Mouse (Mus musculus): ENCODE measurements around the gene Clpb. TPM values are rescaled to one million over a fixed set of nuclear protein-coding genes. Genes with fewer than 3 reads are reported as not detected.

Clpb gene
- polyA plus RNA-seq, 1 experiment from 2014 or later: 40.2 TPM

DNA sequence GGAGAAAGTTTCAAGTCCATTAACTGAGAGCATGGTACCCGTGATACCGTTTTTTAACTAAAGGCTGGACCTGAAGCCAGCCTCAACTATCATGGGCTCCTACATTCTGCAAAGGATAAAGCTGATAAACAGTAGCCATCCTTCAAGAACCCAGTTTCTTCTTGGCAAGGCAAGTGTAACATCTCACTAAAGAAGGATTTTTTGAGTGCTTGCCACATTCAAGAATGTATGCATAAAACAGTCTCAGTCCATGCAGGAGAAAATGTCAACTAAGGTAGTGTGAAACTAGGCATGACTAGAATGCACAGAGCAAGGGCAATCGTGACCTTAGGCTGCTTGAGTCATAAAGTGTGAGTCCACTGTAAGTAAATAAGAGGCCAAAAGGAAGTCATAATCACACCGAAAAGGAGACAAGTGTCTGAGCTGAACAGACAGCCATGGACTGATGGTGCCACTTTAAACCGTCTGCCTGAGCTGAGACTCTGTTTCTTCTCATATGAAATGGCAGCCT lies 51.7 kb downstream of the Clpb start:
- Histone ChIP-seq H3K9me3 (ENCODE audit: control insufficient read depth, low read length) (no peaks in the 10 kb centered on the region), H3K36me3 (ENCODE audit: control insufficient read depth, insufficient read depth, low read length) (no peaks in the 10 kb centered on the region), H3K9ac (ENCODE audit: low read length) (no peak overlapping the region), H3K27ac (replicated peaks) (no peak overlapping the region), H3K4me1 (replicated peaks; ENCODE audit: control insufficient read depth, insufficient read depth) (no peaks in the 10 kb centered on the region), H3K4me2 (replicated peaks; ENCODE audit: low read depth) (no peak overlapping the region), H3K4me3 (ENCODE audit: low read depth, low read length) (no peak overlapping the region), H3K27me3 (ENCODE audit: control insufficient read depth, insufficient read depth, low read length) (no peaks in the 10 kb centered on the region)
- DNase-seq (ENCODE audit: low spot score): no peak
- 69% methylated on average over 5 of the region's 5 CpGs for WGBS
- ATAC-seq (ENCODE audit: low FRiP score, low TSS enrichment): peak; percentile 73
- TF ChIP-seq EP300 (optimal IDR thresholded peaks at IDR 0.05) (no peak), CTCF (IDR thresholded peaks at IDR 0.05; ENCODE audit: low read depth) (no peak)

DNA sequence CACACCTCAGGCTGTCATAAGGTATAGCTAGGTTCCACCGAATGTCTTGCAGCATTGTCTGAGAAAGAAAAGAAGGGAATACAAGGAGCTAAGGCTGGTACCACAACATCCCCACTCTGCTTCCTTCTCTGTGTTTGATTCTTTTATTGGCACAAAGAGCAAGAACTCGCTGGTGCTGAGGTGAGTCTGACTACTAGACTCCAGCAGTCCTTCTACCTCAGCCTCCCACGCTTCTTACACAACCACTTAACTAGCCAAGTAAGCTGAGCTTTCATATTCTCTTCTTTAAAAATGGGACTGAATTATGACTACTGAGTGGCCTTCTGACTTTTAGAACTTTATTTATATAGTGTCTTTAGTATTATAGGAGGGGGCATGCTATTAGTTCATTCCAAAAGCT lies 56.9 kb downstream of the Clpb start:
- H3K4me1 ChIP-seq (replicated peaks; ENCODE audit: control insufficient read depth, insufficient read depth): no peaks in the 10 kb centered on the region
- 72% methylated on average over 3 of the region's 3 CpGs for WGBS

DNA sequence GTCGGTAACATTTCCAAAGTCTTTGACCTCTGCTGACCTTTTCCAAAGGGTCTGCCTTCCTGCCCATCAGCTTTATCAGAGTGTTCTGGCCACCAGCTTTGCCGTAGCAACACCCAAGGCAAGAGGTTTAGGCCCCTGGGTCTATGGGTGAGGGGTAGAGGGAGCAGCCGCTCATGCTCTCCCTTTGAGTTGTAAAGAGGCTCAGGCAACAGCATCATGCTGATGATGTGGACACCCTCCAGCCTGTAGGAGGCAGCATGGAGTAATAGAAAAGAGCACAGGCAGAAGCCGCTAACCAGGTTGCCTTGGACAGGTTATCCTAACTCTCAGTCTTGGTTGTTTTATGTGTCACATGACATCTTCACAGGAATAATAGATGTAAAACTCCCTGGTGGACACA lies 61.6 kb downstream of the Clpb start:
- no peaks in the 10 kb centered on the region for H3K9me3 ChIP-seq (ENCODE audit: control insufficient read depth, low read length)
- no peak overlapping the region for H3K9ac ChIP-seq (ENCODE audit: low read length)
- DNase-seq (ENCODE audit: low spot score): peak; percentile 56
- H3K36me3 ChIP-seq (ENCODE audit: control insufficient read depth, insufficient read depth, low read length): no peaks in the 10 kb centered on the region
- 80% methylated on average over 4 of the region's 4 CpGs for WGBS
- no peaks in the 10 kb centered on the region for H3K4me1 ChIP-seq (replicated peaks; ENCODE audit: control insufficient read depth, insufficient read depth)
- H3K27ac ChIP-seq (replicated peaks): no peak overlapping the region
- no peak for TF ChIP-seq EP300 (optimal IDR thresholded peaks at IDR 0.05)
- peak; percentile 74 for TF ChIP-seq CTCF (IDR thresholded peaks at IDR 0.05; ENCODE audit: low read depth)
- no peaks in the 10 kb centered on the region for H3K27me3 ChIP-seq (ENCODE audit: control insufficient read depth, insufficient read depth, low read length)
- ATAC-seq (ENCODE audit: low FRiP score, low TSS enrichment): peak; percentile 58
- H3K4me3 ChIP-seq (ENCODE audit: low read depth, low read length): no peak overlapping the region
- H3K4me2 ChIP-seq (replicated peaks; ENCODE audit: low read depth): no peak overlapping the region

More for the DNA sequence above, 56.9 kb downstream of the Clpb start:
- Histone ChIP-seq H3K27ac (replicated peaks) (no peak overlapping the region), H3K27me3 (ENCODE audit: control insufficient read depth, insufficient read depth, low read length) (no peaks in the 10 kb centered on the region), H3K9me3 (ENCODE audit: control insufficient read depth, low read length) (no peaks in the 10 kb centered on the region), H3K9ac (ENCODE audit: low read length) (no peak overlapping the region), H3K36me3 (ENCODE audit: control insufficient read depth, insufficient read depth, low read length) (no peaks in the 10 kb centered on the region), H3K4me3 (ENCODE audit: low read depth, low read length) (no peak overlapping the region), H3K4me2 (replicated peaks; ENCODE audit: low read depth) (no peak overlapping the region)
- TF ChIP-seq EP300 (optimal IDR thresholded peaks at IDR 0.05) (no peak), CTCF (IDR thresholded peaks at IDR 0.05; ENCODE audit: low read depth) (no peak)
- ATAC-seq (ENCODE audit: low FRiP score, low TSS enrichment) (no peak), DNase-seq (ENCODE audit: low spot score) (no peak)

DNA sequence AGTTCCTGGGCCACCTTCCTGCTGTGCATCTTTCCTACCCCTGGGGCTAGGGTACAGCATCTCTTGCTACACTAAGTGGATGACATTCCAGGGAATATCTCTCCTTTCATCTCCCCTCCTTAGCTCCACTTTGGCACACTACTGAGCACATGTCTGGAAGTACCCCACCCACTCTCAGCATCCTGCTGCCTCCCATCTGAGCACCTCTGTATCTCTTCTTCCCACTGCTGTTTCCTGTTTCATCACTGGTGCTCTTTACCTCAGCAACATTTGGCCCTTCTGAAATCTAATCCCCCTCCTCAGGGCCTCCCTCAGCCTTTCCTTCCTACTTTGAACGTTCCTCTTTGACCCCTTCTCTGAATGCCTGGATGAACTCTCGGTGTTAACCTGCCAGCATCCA lies 63.5 kb downstream of the Clpb start:
- Histone ChIP-seq H3K27me3 (ENCODE audit: control insufficient read depth, insufficient read depth, low read length) (no peaks in the 10 kb centered on the region), H3K9me3 (ENCODE audit: control insufficient read depth, low read length) (no peaks in the 10 kb centered on the region), H3K9ac (ENCODE audit: low read length) (no peak overlapping the region), H3K4me2 (replicated peaks; ENCODE audit: low read depth) (no peak overlapping the region), H3K4me1 (replicated peaks; ENCODE audit: control insufficient read depth, insufficient read depth) (no peaks in the 10 kb centered on the region), H3K27ac (replicated peaks) (no peak overlapping the region), H3K4me3 (ENCODE audit: low read depth, low read length) (no peak overlapping the region), H3K36me3 (ENCODE audit: control insufficient read depth, insufficient read depth, low read length) (no peaks in the 10 kb centered on the region)
- no peak for ATAC-seq (ENCODE audit: low FRiP score, low TSS enrichment)
- TF ChIP-seq EP300 (optimal IDR thresholded peaks at IDR 0.05) (no peak), CTCF (IDR thresholded peaks at IDR 0.05; ENCODE audit: low read depth) (no peak)
- 30% methylated on average over 2 of the region's 2 CpGs for WGBS
- DNase-seq (ENCODE audit: low spot score): no peak

DNA sequence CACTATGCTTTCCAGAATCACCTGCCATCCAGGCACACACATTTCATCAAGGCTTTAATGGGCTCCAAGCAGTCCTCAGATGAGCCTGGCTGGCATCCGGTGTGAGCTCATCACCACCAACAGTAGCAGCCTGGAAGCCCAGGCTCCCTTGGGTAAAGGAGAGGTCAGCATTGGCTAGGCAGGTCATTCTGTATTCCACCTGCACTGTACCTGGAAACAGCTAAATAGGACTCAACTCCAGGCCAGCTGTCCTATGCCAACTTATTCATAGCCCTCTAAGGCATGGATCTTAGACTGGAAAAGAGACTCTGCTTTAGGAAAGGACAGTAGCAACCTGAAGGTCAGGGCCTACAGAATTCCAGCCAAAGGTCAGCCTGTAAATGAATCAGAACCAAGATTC lies 68.7 kb downstream of the Clpb start:
- no peak for ATAC-seq (ENCODE audit: low FRiP score, low TSS enrichment)
- Histone ChIP-seq H3K4me1 (replicated peaks; ENCODE audit: control insufficient read depth, insufficient read depth) (no peaks in the 10 kb centered on the region), H3K36me3 (ENCODE audit: control insufficient read depth, insufficient read depth, low read length) (no peaks in the 10 kb centered on the region; the same call in 1 of the 2 replicates), H3K4me3 (ENCODE audit: low read depth, low read length) (no peak overlapping the region), H3K4me2 (replicated peaks; ENCODE audit: low read depth) (no peak overlapping the region), H3K9ac (ENCODE audit: low read length) (no peak overlapping the region), H3K27ac (replicated peaks) (no peak overlapping the region), H3K27me3 (ENCODE audit: control insufficient read depth, insufficient read depth, low read length) (no peaks in the 10 kb centered on the region), H3K9me3 (ENCODE audit: control insufficient read depth, low read length) (no peaks in the 10 kb centered on the region)
- TF ChIP-seq EP300 (optimal IDR thresholded peaks at IDR 0.05) (no peak), CTCF (IDR thresholded peaks at IDR 0.05; ENCODE audit: low read depth) (no peak)
- DNase-seq (ENCODE audit: low spot score): no peak
- WGBS: 71% methylated on average over 1 of the region's 1 CpGs

DNA sequence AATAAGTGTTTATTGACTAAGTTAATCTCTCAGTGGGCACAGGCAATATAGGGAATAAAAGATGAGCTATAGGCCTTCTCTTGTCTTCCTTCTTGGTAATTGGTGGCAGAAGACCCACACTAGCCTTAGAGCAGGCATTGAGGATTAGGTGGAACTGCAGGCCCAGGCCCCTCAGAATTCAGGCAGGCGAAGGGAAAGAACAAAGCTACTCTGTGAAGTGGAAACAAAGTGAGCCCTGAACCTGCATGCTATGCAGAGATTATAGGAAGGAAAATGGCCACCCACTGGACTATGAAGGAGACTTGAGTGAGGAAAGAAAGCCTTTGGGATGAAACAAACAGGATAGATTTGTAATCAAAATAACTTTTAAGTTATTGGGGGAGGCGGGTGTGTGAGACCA lies 69.6 kb downstream of the Clpb start:
- H3K4me1 ChIP-seq (replicated peaks; ENCODE audit: control insufficient read depth, insufficient read depth): no peaks in the 10 kb centered on the region
- H3K27ac ChIP-seq (replicated peaks): no peak overlapping the region
- ATAC-seq (ENCODE audit: low FRiP score, low TSS enrichment): no peak
- H3K9me3 ChIP-seq (ENCODE audit: control insufficient read depth, low read length): no peaks in the 10 kb centered on the region
- no peak overlapping the region for H3K4me3 ChIP-seq (ENCODE audit: low read depth, low read length)
- 94% methylated on average over 2 of the region's 2 CpGs for WGBS
- no peaks in the 10 kb centered on the region for H3K27me3 ChIP-seq (ENCODE audit: control insufficient read depth, insufficient read depth, low read length)
- H3K9ac ChIP-seq (ENCODE audit: low read length): no peak overlapping the region
- H3K36me3 ChIP-seq (ENCODE audit: control insufficient read depth, insufficient read depth, low read length): no peaks in the 10 kb centered on the region; the same call in 1 of the 2 replicates
- no peak for TF ChIP-seq CTCF (IDR thresholded peaks at IDR 0.05; ENCODE audit: low read depth)
- TF ChIP-seq EP300 (optimal IDR thresholded peaks at IDR 0.05): no peak
- no peak overlapping the region for H3K4me2 ChIP-seq (replicated peaks; ENCODE audit: low read depth)
- DNase-seq (ENCODE audit: low spot score): no peak

Data from stomach, postnatal 0 days (tissue).